Mouse (Mus musculus): ENCODE data around the gene Gm14137. TPM values are rescaled to one million over a fixed set of nuclear protein-coding genes. Genes with fewer than 3 reads are reported as not detected.

Gm14137 gene
- total and polyA plus RNA-seq, 3 experiments, result 2.3 to 9.2 (median 3.3) TPM

DNA sequence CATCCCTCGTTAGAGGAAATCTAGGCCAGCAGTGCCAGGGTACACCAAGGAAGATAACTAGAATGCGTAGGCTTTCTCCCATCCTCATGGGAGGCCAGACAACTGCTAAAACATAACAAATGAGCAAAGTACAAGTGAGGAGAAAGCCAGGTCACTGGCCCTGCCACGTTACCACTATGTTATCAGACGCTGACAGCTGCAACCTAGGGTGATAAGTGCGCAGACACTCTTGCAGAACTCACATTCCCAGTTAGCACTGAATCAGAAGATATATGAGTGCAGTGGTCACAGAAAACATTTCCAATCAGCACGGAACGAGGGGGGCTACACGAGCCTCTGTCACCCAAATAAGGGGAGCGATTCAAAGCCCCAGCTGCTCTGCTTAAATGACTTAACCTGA, 18.9 kb upstream of the Gm14137 start:
- Histone ChIP-seq H3K9ac (ENCODE audit: insufficient read depth, low read depth) (0 out of 2 replicates have a peak overlapping the region, but pooled peaks have one; percentile 69), H3K9me3 (replicated peaks; ENCODE audit: low read length) (no peaks in the 10 kb centered on the region), H3K79me2 (replicated peaks; ENCODE audit: control insufficient read depth, extremely low read depth, insufficient read depth, poor library complexity, severe bottlenecking) (peaks cover 21% of the 10 kb centered on the region), H3K36me3 (replicated peaks in 1 of 2; ENCODE audit: control insufficient read depth in 1 of 2, insufficient read depth in 1 of 2, low read length in 1 of 2) (peaks cover 30 to 44% of the 10 kb centered on the region in 2 experiments), H3K27me3 (replicated peaks) (peaks cover 8% of the 10 kb centered on the region), H3K27ac (ENCODE audit: insufficient read depth, low read depth) (no peak overlapping the region), H3K4me1 (ENCODE audit: control insufficient read depth in 1 of 2, insufficient read depth in 2 of 2) (peaks cover 3 to 10% of the 10 kb centered on the region in 2 experiments; a peak in 3 of 4 replicates), H3K4me2 (ENCODE audit: insufficient read depth, low read depth, poor library complexity, severe bottlenecking) (peak overlapping the region; percentile 66; the same call in 1 of the 2 replicates), H3K4me3 (replicated peaks in 1 of 3; ENCODE audit: low read depth in 2 of 3, low read length in 2 of 3, poor library complexity in 1 of 3) (no peak overlapping the region)
- TF ChIP-seq ZKSCAN1 (IDR thresholded peaks at IDR 0.05; ENCODE audit: borderline replicate concordance, low read depth, low read length), result no peak
- no peak for TF ChIP-seq TBP (conservative IDR thresholded peaks at IDR 0.05; ENCODE audit: low read depth, low read length)
- TF ChIP-seq IRF4 (IDR thresholded peaks at IDR 0.05; ENCODE audit: low read depth, low read length), result no peak
- TF ChIP-seq BHLHE40 (IDR thresholded peaks at IDR 0.05; ENCODE audit: low read depth, low read length), result no peak
- no peak for TF ChIP-seq RCOR1 (conservative IDR thresholded peaks at IDR 0.05; ENCODE audit: low read depth, low read length)
- TF ChIP-seq KAT2A (IDR thresholded peaks at IDR 0.05; ENCODE audit: insufficient replicate concordance, low read length), result no peak
- no peak for TF ChIP-seq TCF12 (IDR thresholded peaks at IDR 0.05; ENCODE audit: low read depth, low read length)
- no peak for TF ChIP-seq SIN3A (IDR thresholded peaks at IDR 0.05; ENCODE audit: low read length)
- TF ChIP-seq CTCF (conservative IDR thresholded peaks at IDR 0.05 in 1 of 2, IDR thresholded peaks at IDR 0.05 in 1 of 2; ENCODE audit: low read depth in 2 of 2, low read length in 2 of 2), result no peak
- no peak for TF ChIP-seq MAFK (IDR thresholded peaks at IDR 0.05; ENCODE audit: insufficient replicate concordance, low read length)
- no peak for TF ChIP-seq RAD21 (IDR thresholded peaks at IDR 0.05; ENCODE audit: low read depth, low read length)
- dilution Hi-C loops (cut with MboI; ENCODE audit: extremely low pct_ligation_motif_present, extremely low pct_unique_long_range_greater_than_20kb, low sequenced_read_pairs), result no loop called here
- in situ Hi-C loops (cut with MboI; ENCODE audit: low pct_ligation_motif_present, low pct_unique_long_range_greater_than_20kb, low sequenced_read_pairs), result no loop called here
- no peak for DNase-seq (ENCODE audit: extremely low read depth)

DNA sequence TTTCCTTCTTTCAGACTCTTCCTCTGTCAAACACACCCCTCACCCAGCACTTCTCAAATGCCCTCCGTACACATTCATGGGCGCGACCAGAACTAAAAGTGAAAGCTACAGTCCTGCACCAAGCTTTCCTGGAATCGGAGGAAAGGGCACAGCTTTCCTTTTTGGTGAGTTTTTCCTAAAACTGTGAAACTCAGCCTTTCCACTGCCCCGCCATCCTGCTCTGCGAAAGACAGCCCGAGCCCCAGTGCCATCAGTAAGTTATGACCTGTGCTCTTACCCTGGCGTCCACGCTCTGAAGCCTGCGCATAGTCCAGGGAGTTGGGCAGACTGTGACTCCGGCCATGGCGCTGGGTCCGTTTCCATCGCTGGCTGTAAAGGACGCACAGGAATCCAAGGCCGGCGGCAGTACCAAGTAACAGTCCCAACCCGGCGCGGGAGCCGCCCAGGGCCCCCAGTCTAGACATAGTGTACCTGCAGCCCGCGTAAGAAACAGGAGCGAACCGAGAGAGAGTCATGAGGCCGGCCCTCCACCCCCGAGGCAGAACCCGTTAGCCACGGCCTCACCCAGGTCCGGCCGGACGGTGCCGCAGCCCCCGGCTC, 18.1 kb upstream of the Gm14137 start:
- no peak overlapping the region for H3K27ac ChIP-seq (ENCODE audit: insufficient read depth, low read depth)
- peak overlapping the region; percentile 78 to 100 (median 90) for H3K4me3 ChIP-seq (replicated peaks in 1 of 3; ENCODE audit: low read depth in 2 of 3, low read length in 2 of 3, poor library complexity in 1 of 3)
- no peak for DNase-seq (ENCODE audit: extremely low read depth)
- dilution Hi-C loops (cut with MboI; ENCODE audit: extremely low pct_ligation_motif_present, extremely low pct_unique_long_range_greater_than_20kb, low sequenced_read_pairs) (no loop called here), in situ Hi-C loops (cut with MboI; ENCODE audit: low pct_ligation_motif_present, low pct_unique_long_range_greater_than_20kb, low sequenced_read_pairs) (no loop called here)
- peaks cover 21% of the 10 kb centered on the region for H3K79me2 ChIP-seq (replicated peaks; ENCODE audit: control insufficient read depth, extremely low read depth, insufficient read depth, poor library complexity, severe bottlenecking)
- H3K36me3 ChIP-seq (replicated peaks in 1 of 2; ENCODE audit: control insufficient read depth in 1 of 2, insufficient read depth in 1 of 2, low read length in 1 of 2), result peaks cover 24 to 36% of the 10 kb centered on the region in 2 experiments
- H3K4me1 ChIP-seq (ENCODE audit: control insufficient read depth in 1 of 2, insufficient read depth in 2 of 2), result peaks cover 3 to 10% of the 10 kb centered on the region in 2 experiments; a peak in 3 of 4 replicates
- no peaks in the 10 kb centered on the region for H3K9me3 ChIP-seq (replicated peaks; ENCODE audit: low read length)
- peaks cover 8% of the 10 kb centered on the region for H3K27me3 ChIP-seq (replicated peaks)
- H3K9ac ChIP-seq (ENCODE audit: insufficient read depth, low read depth), result peak overlapping the region; percentile 69
- peak overlapping the region; percentile 66 for H3K4me2 ChIP-seq (ENCODE audit: insufficient read depth, low read depth, poor library complexity, severe bottlenecking)
- TF ChIP-seq CHD2 (IDR thresholded peaks at IDR 0.05; ENCODE audit: low read length) (no peak), RAD21 (IDR thresholded peaks at IDR 0.05; ENCODE audit: low read depth, low read length) (no peak), MYC (IDR thresholded peaks at IDR 0.05; ENCODE audit: low read depth, low read length) (no peak), E2F4 (IDR thresholded peaks at IDR 0.05; ENCODE audit: insufficient replicate concordance, low read depth, low read length) (no peak), MAZ (IDR thresholded peaks at IDR 0.05; ENCODE audit: low read depth, low read length) (no peak), IRF4 (IDR thresholded peaks at IDR 0.05; ENCODE audit: low read depth, low read length) (no peak), USF1 (IDR thresholded peaks at IDR 0.05; ENCODE audit: low read depth, low read length) (no peak), PAX5 (IDR thresholded peaks at IDR 0.05; ENCODE audit: low read length) (no peak), POLR2AphosphoS2 (IDR thresholded peaks at IDR 0.05; ENCODE audit: low read depth, low read length) (no peak), POLR2A (IDR thresholded peaks at IDR 0.05; ENCODE audit: low read depth, low read length) (no peak), TCF12 (IDR thresholded peaks at IDR 0.05; ENCODE audit: low read depth, low read length) (no peak), ETS1 (conservative IDR thresholded peaks at IDR 0.05; ENCODE audit: low read depth, low read length) (no peak), NELFE (IDR thresholded peaks at IDR 0.05; ENCODE audit: low read depth, low read length) (no peak), TBP (conservative IDR thresholded peaks at IDR 0.05; ENCODE audit: low read depth, low read length) (no peak), KAT2A (IDR thresholded peaks at IDR 0.05; ENCODE audit: insufficient replicate concordance, low read length) (no peak), CHD1 (IDR thresholded peaks at IDR 0.05; ENCODE audit: low read depth, low read length) (no peak), RCOR1 (conservative IDR thresholded peaks at IDR 0.05; ENCODE audit: low read depth, low read length) (no peak), UBTF (IDR thresholded peaks at IDR 0.05; ENCODE audit: low read depth, low read length) (no peak), GABPA (IDR thresholded peaks at IDR 0.05; ENCODE audit: insufficient replicate concordance, low read depth, low read length) (no peak)
